Mouse (Mus musculus): Measurements from ENCODE around the gene Cacnb1. TPM values are rescaled to one million over a fixed set of nuclear protein-coding genes. Genes with fewer than 3 reads are reported as not detected.

The Cacnb1 gene
- total RNA-seq, 2 experiments from 2014 or later: 199 to 214 TPM

GRCm38 (mm10) chr11:97987551-97988526 lies 35.0 kb downstream of the Cacnb1 start:
- H3K4me3 ChIP-seq: peak overlapping the region; percentile 88
- intact Hi-C loops (cut with DNase I): loop anchor here (1.0 to 5.0 kb wide), 3 partner anchors 51 to 191 kb away; partner anchors contain the start of gene Lasp1

GRCm38 (mm10) chr11:97986738-97987465 lies 35.9 kb downstream of the Cacnb1 start:
- DNase-seq: no peak
- intact Hi-C loops (cut with DNase I): loop anchor here (1.0 to 5.0 kb wide), 3 partner anchors 50 to 190 kb away; partner anchors contain the start of gene Lasp1
- TF ChIP-seq CTCF (IDR thresholded peaks at IDR 0.05): no peak
- Histone ChIP-seq H3K27ac (peak overlapping the region; percentile 96), H3K4me3 (peak overlapping the region; percentile 88)

More at GRCm38 (mm10) chr11:97987551-97988526, 35.0 kb downstream of the Cacnb1 start:
- DNase-seq: peak; percentile 95
- peak; percentile 91 for TF ChIP-seq CTCF (IDR thresholded peaks at IDR 0.05)
- H3K27ac ChIP-seq: peak overlapping the region; percentile 96

- peak within 1 kb of the TSS; percentile 96 for H3K27ac ChIP-seq
- no peak for TF ChIP-seq CTCF (IDR thresholded peaks at IDR 0.05)
- DNase-seq: peak; percentile 65
- H3K4me3 ChIP-seq: peak within 1 kb of the TSS; percentile 88
- intact Hi-C loops (cut with DNase I): loop anchor here (2.0 to 5.0 kb wide), 2 partner anchors 49 to 189 kb away; partner anchors contain the start of gene Lasp1
Measured at GRCm38 (mm10) chr11:97985727-97986677, 36.8 kb downstream of the Cacnb1 start, which contains the start of gene Plxdc1. TSS of gene Plxdc1 (minus strand) at chr11:97986444.

GRCm38 (mm10) chr11:97983983-97984382 lies 38.9 kb downstream of the Cacnb1 start:
- no peak overlapping the region for H3K27ac ChIP-seq
- H3K4me3 ChIP-seq: no peak overlapping the region
- no peak for DNase-seq
- no peak for TF ChIP-seq CTCF (IDR thresholded peaks at IDR 0.05)
- intact Hi-C loops (cut with DNase I): no loop called here

- DNase-seq: no peak
- H3K4me3 ChIP-seq: no peak overlapping the region
- intact Hi-C loops (cut with DNase I): no loop called here
- TF ChIP-seq CTCF (IDR thresholded peaks at IDR 0.05): no peak
- H3K27ac ChIP-seq: no peak overlapping the region
Measured at GRCm38 (mm10) chr11:97983506-97983905, 39.3 kb downstream of the Cacnb1 start.

- no peak for DNase-seq
- intact Hi-C loops (cut with DNase I): no loop called here
- Histone ChIP-seq H3K4me3 (no peak overlapping the region), H3K27ac (no peak overlapping the region)
- no peak for TF ChIP-seq CTCF (IDR thresholded peaks at IDR 0.05)
Measured at GRCm38 (mm10) chr11:97982721-97983120, 40.1 kb downstream of the Cacnb1 start.

GRCm38 (mm10) chr11:97980531-97980966 lies 42.3 kb downstream of the Cacnb1 start:
- peak; percentile 80 for DNase-seq
- peak overlapping the region; percentile 66 for H3K27ac ChIP-seq
- no peak for TF ChIP-seq CTCF (IDR thresholded peaks at IDR 0.05)
- H3K4me3 ChIP-seq: no peak overlapping the region; the same call in 1 of the 2 replicates
- intact Hi-C loops (cut with DNase I): no loop called here

GRCm38 (mm10) chr11:97979824-97980495 lies 42.9 kb downstream of the Cacnb1 start:
- peak overlapping the region; percentile 66 for H3K27ac ChIP-seq
- DNase-seq: no peak
- intact Hi-C loops (cut with DNase I): no loop called here

GRCm38 (mm10) chr11:97978392-97978791 lies 44.4 kb downstream of the Cacnb1 start:
- no peak overlapping the region for H3K4me3 ChIP-seq
- DNase-seq: no peak
- TF ChIP-seq CTCF (IDR thresholded peaks at IDR 0.05): no peak
- H3K27ac ChIP-seq: no peak overlapping the region
- intact Hi-C loops (cut with DNase I): no loop called here

More at GRCm38 (mm10) chr11:97979824-97980495, 42.9 kb downstream of the Cacnb1 start:
- no peak for TF ChIP-seq CTCF (IDR thresholded peaks at IDR 0.05)
- H3K4me3 ChIP-seq: no peak overlapping the region; the same call in 1 of the 2 replicates

- DNase-seq: no peak
- intact Hi-C loops (cut with DNase I): no loop called here
- Histone ChIP-seq H3K4me3 (no peak overlapping the region), H3K27ac (no peak overlapping the region)
- TF ChIP-seq CTCF (IDR thresholded peaks at IDR 0.05): no peak
Measured at GRCm38 (mm10) chr11:97977797-97978196, 45.0 kb downstream of the Cacnb1 start.

GRCm38 (mm10) chr11:97974746-97975145 lies 48.1 kb downstream of the Cacnb1 start:
- Histone ChIP-seq H3K27ac (no peak overlapping the region), H3K4me3 (no peak overlapping the region)
- intact Hi-C loops (cut with DNase I): no loop called here
- DNase-seq: no peak
- no peak for TF ChIP-seq CTCF (IDR thresholded peaks at IDR 0.05)
